Mouse (Mus musculus): ENCODE results near the gene Slc19a1. TPM values are rescaled to one million over a fixed set of nuclear protein-coding genes. Genes with fewer than 3 reads are reported as not detected.

The Slc19a1 gene
- polyA plus RNA-seq, 1 experiment from 2014 or later = 37.5 TPM

Other genes starting within 250 kb of the Slc19a1 start
- gene Pcbp3, start 70.4 kb upstream of the Slc19a1 start, polyA plus RNA-seq (2014; fragmentation: Nextera tagmentation; extraction: Ambion mirVana) = 37.3 and 43.3 TPM in 2 replicates
- 8.5 and 33.0 TPM in 2 replicates for gene Col18a1, start 134.3 kb downstream of the Slc19a1 start, polyA plus RNA-seq (2014; fragmentation: Nextera tagmentation; extraction: Ambion mirVana)
- 43.4 and 52.0 TPM in 2 replicates for gene Pofut2, start 227.0 kb downstream of the Slc19a1 start, polyA plus RNA-seq (2014; fragmentation: Nextera tagmentation; extraction: Ambion mirVana)

All from midbrain, embryonic 14.5 days (tissue).